Mouse (Mus musculus): ENCODE measurements at regions not wholly inside any gene's neighbourhood (a gene's known extent, or its start where the extent isn't known, plus 50 kb on each side); places are given as distances from the start of the nearest gene placed in this dataset.

DNA sequence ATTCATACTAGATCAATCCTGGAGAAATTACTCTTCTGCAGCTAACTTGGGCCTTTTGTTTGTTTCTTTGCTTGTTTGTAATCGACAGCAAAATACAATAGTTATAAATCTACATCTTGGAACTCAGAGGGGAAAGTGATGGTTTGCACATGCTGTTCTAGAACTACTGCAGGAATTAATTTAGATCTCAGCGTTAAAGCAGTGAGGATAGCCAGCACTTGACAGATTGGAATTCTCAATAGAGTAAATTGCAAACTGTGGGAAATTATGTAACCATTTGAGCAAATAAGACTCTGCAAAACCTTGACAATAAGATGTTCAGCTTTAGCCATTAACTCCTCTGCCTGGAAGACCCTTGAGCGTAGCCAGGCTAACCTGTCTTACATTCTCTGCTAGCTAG is 112.0 kb upstream of the Itga4 start:
- TF ChIP-seq POLR2A (IDR thresholded peaks at IDR 0.05; ENCODE audit: control insufficient read depth in 1 of 2, insufficient read depth in 1 of 2, low read depth in 1 of 2, low read length in 2 of 2, poor library complexity in 1 of 2), result no peak
- no peak for TF ChIP-seq USF1 (IDR thresholded peaks at IDR 0.05; ENCODE audit: low read depth, low read length)

All from MEL (cell line).